Mouse (Mus musculus) neutrophil, adult 83 days (primary cell): ENCODE measurements around the gene Muc2. TPM values are rescaled to one million over a fixed set of nuclear protein-coding genes. Genes with fewer than 3 reads are reported as not detected.

Experiments
- total RNA-seq, 2 experiments: library from RNA; stranded (reverse); gene quantifications; one replicate each; pipeline ENCODE4 v1.2.4; 2023

The Muc2 gene
- under 1 TPM; 0.13 to 0.46 TPM for total RNA-seq

DNA sequence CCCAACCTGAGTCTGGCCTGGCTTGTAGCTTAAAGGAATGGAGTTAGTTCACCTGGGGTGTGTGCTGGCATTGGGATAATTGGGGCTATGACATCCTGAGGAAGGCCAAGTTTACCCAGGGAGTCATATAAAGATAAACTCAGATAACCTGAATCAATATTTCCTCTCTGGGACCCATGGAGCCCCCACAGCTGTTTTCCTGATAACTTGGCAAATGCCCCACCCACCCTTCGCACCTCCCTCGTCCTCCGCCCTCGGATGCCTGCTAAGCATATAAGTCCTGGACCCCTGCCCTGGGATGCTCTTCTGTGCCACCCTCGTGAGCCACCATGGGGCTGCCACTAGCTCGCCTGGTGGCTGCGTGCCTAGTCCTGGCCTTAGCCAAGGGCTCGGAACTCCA is at the start of gene Muc2:
Gene Muc2, plus strand, starts transcription at position 301 of the 400 bp plus-strand sequence.

GRCm38 (mm10) chr7:141788677-141789452 is 98.7 kb downstream of the Muc2 start, which contains the start of gene Muc5ac:
TSS of gene Muc5ac (plus strand) at chr7:141788972.

Other genes with a start within 250 kb of the Muc2 start
- 10 to 100 TPM; 14.4 to 16.1 TPM for gene Pidd1, start 246.3 kb upstream of the Muc2 start, total RNA-seq
- gene Rplp2, start 243.0 kb upstream of the Muc2 start, total RNA-seq, result 100 to 1,000 TPM; 767 to 918 TPM
- gene Pnpla2, start 235.1 kb upstream of the Muc2 start, total RNA-seq, result 10 to 100 TPM; 73.0 to 87.7 TPM
- gene Cracr2b, start 229.2 kb upstream of the Muc2 start, total RNA-seq, result 1 to 10 TPM; 3.7 to 8.1 TPM
- 10 to 100 TPM; 11.9 to 15.1 TPM for gene Cd151, start 222.9 kb upstream of the Muc2 start, total RNA-seq
- 10 to 100 TPM; 12.5 to 14.0 TPM for gene Polr2l, start 215.2 kb upstream of the Muc2 start, total RNA-seq
- 1 to 10 TPM; 3.2 TPM for gene Tspan4, start 215.1 kb upstream of the Muc2 start, total RNA-seq
- gene Chid1, start 150.5 kb upstream of the Muc2 start, total RNA-seq, result 10 to 100 TPM; 20.7 to 21.3 TPM
- 10 to 100 TPM; 95.5 to 97.7 TPM for gene Ap2a2, start 128.2 kb upstream of the Muc2 start, total RNA-seq
- under 1 TPM; 0.38 to 0.42 TPM for gene Muc6, start 35.0 kb upstream of the Muc2 start, total RNA-seq
- not detected for gene Muc5ac, start 98.6 kb downstream of the Muc2 start, total RNA-seq
- gene Muc5b, start 148.7 kb downstream of the Muc2 start, total RNA-seq, result under 1 TPM in 1 of 2 experiments, not detected in 1; 0.02 TPM
- 10 to 100 TPM; 53.8 to 56.1 TPM for gene Tollip, start 228.2 kb downstream of the Muc2 start, total RNA-seq